Mouse (Mus musculus) lung, postnatal 0 days (tissue): ENCODE results near the gene Samd10.

Experiments
- CTCF ChIP-seq: IDR thresholded peaks from 2 replicates; pipeline ENCODE4 v1.5.1; 2016; ENCODE audit warnings: antibody characterized with exemption, mild to moderate bottlenecking
- EP300 ChIP-seq: IDR thresholded peaks from 2 replicates; pipeline ENCODE4 v1.6.1; 2016; ENCODE audit warnings: antibody characterized with exemption, mild to moderate bottlenecking, control low read depth

- TF ChIP-seq CTCF (no peak), EP300 (no peak)
Measured at GRCm38 (mm10) chr2:181574921-181575545, 24.0 kb downstream of the Samd10 start.
